Mouse (Mus musculus): ENCODE measurements at regions not wholly inside any gene's neighbourhood (a gene's known extent, or its start where the extent isn't known, plus 50 kb on each side); places are given as distances from the start of the nearest gene placed in this dataset.

GRCm38 (mm10) chr14:67485449-67485800 is 1476.4 kb upstream of the Gulo start:
- no peak for TF ChIP-seq POLR2A (IDR thresholded peaks at IDR 0.05; ENCODE audit: extremely low read depth, insufficient read depth, low read length)
- no peak for TF ChIP-seq CTCF (IDR thresholded peaks at IDR 0.05; ENCODE audit: extremely low read depth, insufficient read depth, low read length)

Data from cortical plate, adult 2 months (tissue).